Mouse (Mus musculus) MEL (cell line): ENCODE measurements around the gene Prrt3.

Source experiments
- CHD2 ChIP-seq: IDR thresholded peaks from 2 replicates; pipeline ENCODE4 v1.6.1; 2011; ENCODE audit warnings: low read length, improper control_type of control experiment
- CTCF ChIP-seq, 3 experiments: IDR thresholded peaks in 2 of 3; conservative IDR thresholded peaks in 1 of 3; 2 replicates each; pipeline ENCODE4 v1.5.1; 2011 to 2012; ENCODE audit warnings: low read length in 3 of 3, low read depth in 2 of 3, mild to moderate bottlenecking in 2 of 3, improper control_type of control experiment in 1 of 3, inconsistent platforms in 1 of 3, mixed read lengths in 1 of 3, moderate library complexity in 1 of 3; ENCODE audit not compliant: control insufficient read depth in 1 of 3, insufficient read depth in 1 of 3, poor library complexity in 1 of 3, severe bottlenecking in 1 of 3
- E2F4 ChIP-seq: IDR thresholded peaks from 2 replicates; pipeline ENCODE4 v1.6.1; 2011; ENCODE audit warnings: low read depth, low read length, improper control_type of control experiment, borderline replicate concordance
- EP300 ChIP-seq, 2 experiments: IDR thresholded peaks; 2 replicates each; pipeline ENCODE4 v1.6.1; 2011; ENCODE audit warnings: improper control_type of control experiment in 2 of 2, low read length in 2 of 2, low read depth in 1 of 2, mild to moderate bottlenecking in 1 of 2
- GATA1 ChIP-seq: IDR thresholded peaks from 2 replicates; pipeline ENCODE4 v1.6.1; 2011; ENCODE audit warnings: low read depth, low read length, improper control_type of control experiment
- HCFC1 ChIP-seq: IDR thresholded peaks from 2 replicates; pipeline ENCODE4 v1.6.1; 2012; ENCODE audit warnings: low read depth, mild to moderate bottlenecking, inconsistent platforms, low read length, improper control_type of control experiment, moderate library complexity
- MAX ChIP-seq: IDR thresholded peaks from 2 replicates; pipeline ENCODE4 v1.6.1; 2011; ENCODE audit warnings: low read length, improper control_type of control experiment
- MAZ ChIP-seq: IDR thresholded peaks from 2 replicates; pipeline ENCODE4 v1.6.1; 2012; ENCODE audit warnings: low read depth, mild to moderate bottlenecking, inconsistent platforms, low read length, improper control_type of control experiment
- POLR2A ChIP-seq, 2 experiments: IDR thresholded peaks; 2 replicates each; pipeline ENCODE4 v1.6.1; 2011 to 2012; ENCODE audit warnings: low read length in 2 of 2, mild to moderate bottlenecking in 2 of 2, control low read depth in 1 of 2, improper control_type of control experiment in 1 of 2, low read depth in 1 of 2, moderate library complexity in 1 of 2; ENCODE audit not compliant: control insufficient read depth in 1 of 2, insufficient read depth in 1 of 2, poor library complexity in 1 of 2
- SIN3A ChIP-seq: IDR thresholded peaks from 2 replicates; pipeline ENCODE4 v1.6.1; 2012; ENCODE audit warnings: low read length, improper control_type of control experiment, inconsistent platforms
- SMC3 ChIP-seq: IDR thresholded peaks from 2 replicates; pipeline ENCODE4 v1.6.1; 2011; ENCODE audit warnings: low read depth, low read length, improper control_type of control experiment
- USF1 ChIP-seq: IDR thresholded peaks from 2 replicates; pipeline ENCODE4 v1.6.1; 2014; ENCODE audit warnings: low read depth, mild to moderate bottlenecking, inconsistent platforms, low read length, improper control_type of control experiment, moderate library complexity
- ZC3H11A ChIP-seq: IDR thresholded peaks from 2 replicates; pipeline ENCODE4 v1.6.1; 2012; ENCODE audit warnings: low read depth, mild to moderate bottlenecking, inconsistent platforms, low read length, improper control_type of control experiment
- ZKSCAN1 ChIP-seq: IDR thresholded peaks from 2 replicates; pipeline ENCODE4 v1.6.1; 2012; ENCODE audit warnings: low read depth, mild to moderate bottlenecking, inconsistent platforms, low read length, improper control_type of control experiment, moderate library complexity

DNA sequence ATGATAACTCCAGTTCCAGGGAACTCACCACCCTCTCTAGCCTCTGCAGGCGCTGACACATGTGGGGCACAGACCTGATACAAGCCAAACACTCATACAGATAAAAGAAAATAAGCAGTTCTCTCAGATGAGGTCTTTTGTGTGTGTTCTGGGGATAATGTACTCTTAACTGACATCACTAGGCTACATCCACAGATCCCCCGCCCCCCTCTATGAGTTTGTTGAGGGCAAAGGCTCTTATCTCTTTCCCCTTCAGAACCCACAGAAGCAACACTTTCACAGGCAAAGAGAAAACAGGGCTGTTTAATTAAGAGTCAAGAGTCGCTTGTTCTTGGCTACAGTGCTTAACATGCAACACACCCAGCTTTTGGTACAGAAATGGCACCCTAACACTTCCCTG, 12.9 kb upstream of the Prrt3 start:
- TF ChIP-seq POLR2A (IDR thresholded peaks at IDR 0.05; ENCODE audit: control insufficient read depth in 1 of 2, insufficient read depth in 1 of 2, low read depth in 1 of 2, low read length in 2 of 2, poor library complexity in 1 of 2) (no peak), USF1 (no peak), MAZ (no peak), E2F4 (no peak), EP300 (IDR thresholded peaks at IDR 0.05; ENCODE audit: low read depth in 1 of 2, low read length in 2 of 2) (no peak), ZC3H11A (no peak), CTCF (IDR thresholded peaks at IDR 0.05 in 2 of 3, conservative IDR thresholded peaks at IDR 0.05 in 1 of 3; ENCODE audit: control insufficient read depth in 1 of 3, insufficient read depth in 1 of 3, low read depth in 2 of 3, low read length in 3 of 3, poor library complexity in 1 of 3, severe bottlenecking in 1 of 3) (no peak), SIN3A (no peak), GATA1 (no peak), MAX (no peak), SMC3 (no peak), CHD2 (no peak), HCFC1 (no peak), ZKSCAN1 (no peak)
